Mouse (Mus musculus) lung, postnatal 0 days (tissue): ENCODE results near the gene Kcnk6. TPM values are rescaled to one million over a fixed set of nuclear protein-coding genes. Genes with fewer than 3 reads are reported as not detected.
A peak's percentile ranks its signal among the peaks of the same experiment; 100 is the strongest.

Experiments used
- ATAC-seq: fragments of 200-750 bp; cut with Nextera tagmentation; 2 replicates; pipeline ENCODE4 v1.8.0; 2017; ENCODE audit warnings: moderate library complexity
- DNase-seq: peaks from one replicate; pipeline ENCODE4 v3.0.0-alpha.2; 2016; ENCODE audit warnings: low spot score
- H3K27ac ChIP-seq: fragments of 300-500 bp; sonication (generic); 2 replicates; pipeline ENCODE4 v1.5.1; 2014; ENCODE audit warnings: antibody characterized with exemption, mild to moderate bottlenecking, low read length, mixed read lengths
- H3K27me3 ChIP-seq: fragments of 300-500 bp; sonication (generic); replicated peaks from 2 replicates; pipeline ENCODE4 v1.6.1; 2014; ENCODE audit warnings: low read length, mixed read lengths; ENCODE audit not compliant: insufficient read depth
- H3K36me3 ChIP-seq: fragments of 300-500 bp; sonication (generic); 2 replicates; pipeline ENCODE4 v1.6.1; 2014; ENCODE audit warnings: low read length, mixed read lengths; ENCODE audit not compliant: insufficient read depth
- H3K4me1 ChIP-seq: fragments of 300-500 bp; sonication (generic); 2 replicates; pipeline ENCODE4 v1.6.1; 2014; ENCODE audit warnings: antibody characterized with exemption, low read depth, low read length, mixed read lengths; ENCODE audit not compliant: insufficient read depth
- H3K4me2 ChIP-seq: fragments of 300-500 bp; sonication (generic); replicated peaks from 2 replicates; pipeline ENCODE4 v1.6.1; 2014; ENCODE audit warnings: low read depth, mild to moderate bottlenecking, low read length, moderate library complexity, mixed read lengths
- H3K4me3 ChIP-seq: fragments of 300-500 bp; sonication (generic); 2 replicates; pipeline ENCODE4 v1.5.1; 2014; ENCODE audit warnings: low read depth, low read length
- H3K9ac ChIP-seq: fragments of 300-500 bp; sonication (generic); replicated peaks from 2 replicates; pipeline ENCODE4 v1.6.1; 2014; ENCODE audit warnings: low read depth, mild to moderate bottlenecking
- H3K9me3 ChIP-seq: fragments of 300-500 bp; sonication (generic); 2 replicates; pipeline ENCODE4 v1.6.1; 2016; ENCODE audit warnings: low read length, mixed read lengths
- CTCF ChIP-seq: IDR thresholded peaks from 2 replicates; pipeline ENCODE4 v1.5.1; 2016; ENCODE audit warnings: antibody characterized with exemption, mild to moderate bottlenecking
- EP300 ChIP-seq: IDR thresholded peaks from 2 replicates; pipeline ENCODE4 v1.6.1; 2016; ENCODE audit warnings: antibody characterized with exemption, mild to moderate bottlenecking, control low read depth
- WGBS: fragments of 180-500 bp; shearing (Covaris S2); extraction: QIAGEN DNeasy Blood & Tissue Kit; methylation state at CpG from one replicate; pipeline ENCODE4 v1.1.7; 2014; 5-methylcytosine and 5-hydroxymethylcytosine counted together
- polyA plus RNA-seq: library from polyadenylated mRNA; unstranded; fragments of >200 nt; fragmentation: Nextera tagmentation; extraction: Ambion mirVana; gene quantifications from 2 replicates; pipeline ENCODE4 v1.2.1, GENCODE M21; 2015

The Kcnk6 gene
- polyA plus RNA-seq, 1 experiment from 2014 or later: 2.4 TPM

GRCm38 (mm10) chr7:29248261-29248841, 16.0 kb upstream of the Kcnk6 start, which contains the start of gene 2200002D01Rik:
TSS of gene 2200002D01Rik (minus strand) at chr7:29248466.
- DNase-seq: peak; percentile 87

GRCm38 (mm10) chr7:29247706-29248105, 15.4 kb upstream of the Kcnk6 start:
- H3K36me3 ChIP-seq: no peaks in the 10 kb centered on the region; the same call in 1 of the 2 replicates
- H3K9me3 ChIP-seq: no peaks in the 10 kb centered on the region
- H3K27me3 ChIP-seq: no peaks in the 10 kb centered on the region
- H3K4me1 ChIP-seq: peaks cover 8% of the 10 kb centered on the region
- TF ChIP-seq CTCF (no peak), EP300 (no peak)
- H3K27ac ChIP-seq: peak overlapping the region; percentile 95
- peak overlapping the region; percentile 46 for H3K9ac ChIP-seq
- H3K4me2 ChIP-seq: peak overlapping the region; percentile 71
- peak overlapping the region; percentile 41 for H3K4me3 ChIP-seq
- DNase-seq (no peak), ATAC-seq (peak; percentile 16)
- WGBS: 20% methylated on average over 19 of the region's 19 CpGs

More at GRCm38 (mm10) chr7:29248261-29248841, 16.0 kb upstream of the Kcnk6 start, which contains the start of gene 2200002D01Rik:
- H3K36me3 ChIP-seq: no peaks in the 10 kb centered on the region; the same call in 1 of the 2 replicates
- ATAC-seq: peak; percentile 91
- H3K9ac ChIP-seq: peak within 1 kb of the TSS; percentile 46
- TF ChIP-seq EP300: peak; percentile 82
- TF ChIP-seq CTCF: peak; percentile 53
- peak within 1 kb of the TSS; percentile 41 for H3K4me3 ChIP-seq
- peaks cover 8% of the 10 kb centered on the region for H3K4me1 ChIP-seq
- no peaks in the 10 kb centered on the region for H3K27me3 ChIP-seq
- no peaks in the 10 kb centered on the region for H3K9me3 ChIP-seq
- peak within 1 kb of the TSS; percentile 71 for H3K4me2 ChIP-seq
- 26% methylated on average over 20 of the region's 20 CpGs for WGBS
- H3K27ac ChIP-seq: peak within 1 kb of the TSS; percentile 95

DNA sequence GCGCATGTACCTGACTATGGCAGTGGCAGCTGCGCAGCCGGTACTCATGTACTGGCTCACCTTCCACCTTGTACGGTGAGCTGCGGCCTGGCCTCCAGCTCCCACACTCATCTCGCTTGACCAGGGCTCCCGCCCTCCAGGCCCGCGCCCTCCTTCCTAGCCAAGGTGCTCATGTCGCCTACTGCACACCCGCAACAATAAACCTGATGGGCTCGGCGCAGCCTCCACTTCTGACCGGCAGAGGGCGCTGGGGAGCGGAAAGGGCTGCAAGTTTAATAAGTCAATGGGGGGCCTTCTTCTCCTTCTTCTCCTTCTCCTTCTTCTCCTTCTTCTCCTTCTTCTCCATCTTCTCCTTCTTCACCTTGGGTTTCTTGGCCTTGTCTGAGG, 15.0 kb upstream of the Kcnk6 start:
- Histone ChIP-seq H3K9me3 (no peaks in the 10 kb centered on the region), H3K9ac (peak overlapping the region; percentile 46)

GRCm38 (mm10) chr7:29246619-29247313, 14.5 kb upstream of the Kcnk6 start:
- Histone ChIP-seq H3K27ac (0 out of 2 replicates have a peak overlapping the region, but pooled peaks have one; percentile 21), H3K4me2 (peak overlapping the region; percentile 71), H3K4me1 (peaks cover 8% of the 10 kb centered on the region), H3K9me3 (no peaks in the 10 kb centered on the region), H3K36me3 (no peaks in the 10 kb centered on the region; the same call in 1 of the 2 replicates), H3K9ac (no peak overlapping the region), H3K4me3 (peak overlapping the region; percentile 41; the same call in 1 of the 2 replicates), H3K27me3 (no peaks in the 10 kb centered on the region)
- no peak for ATAC-seq
- no peak for DNase-seq
- WGBS: 68% methylated on average over 21 of the region's 21 CpGs
- TF ChIP-seq EP300: no peak
- no peak; the same call in 1 of the 2 replicates for TF ChIP-seq CTCF

More for the DNA sequence above, 15.0 kb upstream of the Kcnk6 start:
- H3K4me3 ChIP-seq: peak overlapping the region; percentile 41
- TF ChIP-seq EP300: no peak
- TF ChIP-seq CTCF: peak; percentile 96
- ATAC-seq (peak; percentile 33), DNase-seq (peak; percentile 83)
- 28% methylated on average over 16 of the region's 16 CpGs for WGBS
- H3K4me1 ChIP-seq: peaks cover 8% of the 10 kb centered on the region
- peak overlapping the region; percentile 95; the same call in 1 of the 2 replicates for H3K27ac ChIP-seq
- no peaks in the 10 kb centered on the region; the same call in 1 of the 2 replicates for H3K36me3 ChIP-seq
- H3K4me2 ChIP-seq: peak overlapping the region; percentile 71
- no peaks in the 10 kb centered on the region for H3K27me3 ChIP-seq

DNA sequence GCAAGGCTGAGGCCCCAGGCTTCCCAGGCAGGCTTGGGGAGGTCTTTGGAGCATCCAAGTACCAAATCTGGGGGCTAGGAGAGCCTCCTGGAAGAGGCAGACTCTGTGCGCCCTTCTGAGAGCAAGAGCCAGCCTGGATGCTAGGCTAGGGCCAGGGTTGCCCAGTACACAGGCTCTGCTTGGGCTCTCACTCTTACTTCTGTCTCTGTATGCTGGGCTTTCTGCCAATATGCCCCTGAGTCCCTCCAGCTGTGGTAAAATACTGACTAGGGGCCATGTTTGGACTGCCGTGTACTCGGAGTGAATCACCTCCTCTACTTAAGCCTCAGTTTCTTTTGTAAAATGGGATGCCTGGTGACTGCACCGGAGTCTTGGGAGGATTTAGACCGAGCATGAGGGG, 13.7 kb upstream of the Kcnk6 start:
- Histone ChIP-seq H3K36me3 (no peaks in the 10 kb centered on the region; the same call in 1 of the 2 replicates), H3K4me1 (peaks cover 8% of the 10 kb centered on the region), H3K4me3 (no peak overlapping the region), H3K27ac (no peak overlapping the region), H3K4me2 (no peak overlapping the region), H3K9me3 (no peaks in the 10 kb centered on the region), H3K27me3 (no peaks in the 10 kb centered on the region), H3K9ac (no peak overlapping the region)
- TF ChIP-seq EP300 (no peak), CTCF (no peak)
- ATAC-seq: no peak
- DNase-seq: peak; percentile 62
- WGBS: 63% methylated on average over 5 of the region's 5 CpGs

- TF ChIP-seq CTCF (peak; percentile 81), EP300 (no peak)
- DNase-seq (peak; percentile 54), ATAC-seq (no peak)
- Histone ChIP-seq H3K27ac (no peak overlapping the region), H3K9ac (no peak overlapping the region), H3K4me3 (no peak overlapping the region), H3K36me3 (no peaks in the 10 kb centered on the region; the same call in 1 of the 2 replicates), H3K4me2 (no peak overlapping the region), H3K27me3 (no peaks in the 10 kb centered on the region), H3K4me1 (peaks cover 8% of the 10 kb centered on the region), H3K9me3 (no peaks in the 10 kb centered on the region)
- 84% methylated on average over 7 of the region's 7 CpGs for WGBS
These were observed 12.6 kb upstream of the Kcnk6 start for GRCm38 (mm10) chr7:29244732-29245416.
